Mouse (Mus musculus): ENCODE measurements around the gene Olfr970. TPM values are rescaled to one million over a fixed set of nuclear protein-coding genes. Genes with fewer than 3 reads are reported as not detected.

Gene Olfr970
- polyA plus RNA-seq (2015; fragmentation: Nextera tagmentation; extraction: Ambion mirVana), result not detected in 2 replicates

GRCm38 (mm10) chr9:39808560-39808959 is at the start of gene Olfr970:
Gene Olfr970 (plus strand): TSS chr9:39808860.

GRCm38 (mm10) chr9:39783153-39783552 is 25.5 kb upstream of the Olfr970 start, which contains the start of gene Olfr968:
Gene Olfr968 (minus strand): TSS chr9:39783253.

GRCm38 (mm10) chr9:39790558-39790957 is 18.1 kb upstream of the Olfr970 start, which contains the start of gene Olfr969:
Gene Olfr969 (plus strand): TSS chr9:39790945.

GRCm38 (mm10) chr9:39836576-39836975 is 27.9 kb downstream of the Olfr970 start, which contains the start of gene Olfr971:
Gene Olfr971 (plus strand): TSS chr9:39836876.

GRCm38 (mm10) chr9:39866122-39866521 is 57.5 kb downstream of the Olfr970 start, which contains the start of gene Olfr972:
Gene Olfr972 (plus strand): TSS chr9:39866422.

Other genes starting within 250 kb of the Olfr970 start
- gene Olfr959, start 233.3 kb upstream of the Olfr970 start, polyA plus RNA-seq (2015; fragmentation: Nextera tagmentation; extraction: Ambion mirVana), result not detected in 2 replicates
- 294 and 327 TPM in 2 replicates for gene AW551984, start 204.5 kb upstream of the Olfr970 start, polyA plus RNA-seq (2015; fragmentation: Nextera tagmentation; extraction: Ambion mirVana)
- gene Olfr148, start 198.2 kb upstream of the Olfr970 start, polyA plus RNA-seq (2015; fragmentation: Nextera tagmentation; extraction: Ambion mirVana), result not detected in 2 replicates
- gene Olfr960, start 187.5 kb upstream of the Olfr970 start, polyA plus RNA-seq (2015; fragmentation: Nextera tagmentation; extraction: Ambion mirVana), result not detected in 2 replicates
- not detected in 2 replicates for gene Olfr961, start 163.8 kb upstream of the Olfr970 start, polyA plus RNA-seq (2015; fragmentation: Nextera tagmentation; extraction: Ambion mirVana)
- gene Olfr963, start 141.7 kb upstream of the Olfr970 start, polyA plus RNA-seq (2015; fragmentation: Nextera tagmentation; extraction: Ambion mirVana), result not detected in 2 replicates
- gene Olfr149, start 101.7 kb upstream of the Olfr970 start, polyA plus RNA-seq (2015; fragmentation: Nextera tagmentation; extraction: Ambion mirVana), result not detected in 2 replicates
- gene Olfr965, start 97.5 kb upstream of the Olfr970 start, polyA plus RNA-seq (2015; fragmentation: Nextera tagmentation; extraction: Ambion mirVana), result not detected in 2 replicates
- gene Olfr150, start 77.9 kb upstream of the Olfr970 start, polyA plus RNA-seq (2015; fragmentation: Nextera tagmentation; extraction: Ambion mirVana), result not detected in 2 replicates
- not detected in 2 replicates for gene Olfr967, start 62.6 kb upstream of the Olfr970 start, polyA plus RNA-seq (2015; fragmentation: Nextera tagmentation; extraction: Ambion mirVana)
- not detected in 2 replicates for gene Olfr968, start 25.6 kb upstream of the Olfr970 start, polyA plus RNA-seq (2015; fragmentation: Nextera tagmentation; extraction: Ambion mirVana)
- gene Olfr969, start 17.9 kb upstream of the Olfr970 start, polyA plus RNA-seq (2015; fragmentation: Nextera tagmentation; extraction: Ambion mirVana), result not detected in 2 replicates
- gene Olfr971, start 28.0 kb downstream of the Olfr970 start, polyA plus RNA-seq (2015; fragmentation: Nextera tagmentation; extraction: Ambion mirVana), result not detected in 2 replicates
- gene Olfr972, start 57.6 kb downstream of the Olfr970 start, polyA plus RNA-seq (2015; fragmentation: Nextera tagmentation; extraction: Ambion mirVana), result not detected in 2 replicates
- gene Olfr229, start 98.5 kb downstream of the Olfr970 start, polyA plus RNA-seq (2015; fragmentation: Nextera tagmentation; extraction: Ambion mirVana), result not detected in 2 replicates
- gene Olfr974, start 128.6 kb downstream of the Olfr970 start, polyA plus RNA-seq (2015; fragmentation: Nextera tagmentation; extraction: Ambion mirVana), result not detected in 2 replicates
- gene Olfr975, start 143.2 kb downstream of the Olfr970 start, polyA plus RNA-seq (2015; fragmentation: Nextera tagmentation; extraction: Ambion mirVana), result not detected in 2 replicates
- gene Olfr976, start 152.3 kb downstream of the Olfr970 start, polyA plus RNA-seq (2015; fragmentation: Nextera tagmentation; extraction: Ambion mirVana), result not detected in 2 replicates
- not detected in 2 replicates for gene Olfr978, start 183.3 kb downstream of the Olfr970 start, polyA plus RNA-seq (2015; fragmentation: Nextera tagmentation; extraction: Ambion mirVana)
- gene Olfr979, start 194.6 kb downstream of the Olfr970 start, polyA plus RNA-seq (2015; fragmentation: Nextera tagmentation; extraction: Ambion mirVana), result not detected in 2 replicates
- gene Olfr980, start 200.7 kb downstream of the Olfr970 start, polyA plus RNA-seq (2015; fragmentation: Nextera tagmentation; extraction: Ambion mirVana), result not detected in 2 replicates
- not detected in 2 replicates for gene Olfr981, start 212.6 kb downstream of the Olfr970 start, polyA plus RNA-seq (2015; fragmentation: Nextera tagmentation; extraction: Ambion mirVana)